Mouse (Mus musculus): ENCODE measurements around the gene Prlh.

The Prlh gene

DNA sequence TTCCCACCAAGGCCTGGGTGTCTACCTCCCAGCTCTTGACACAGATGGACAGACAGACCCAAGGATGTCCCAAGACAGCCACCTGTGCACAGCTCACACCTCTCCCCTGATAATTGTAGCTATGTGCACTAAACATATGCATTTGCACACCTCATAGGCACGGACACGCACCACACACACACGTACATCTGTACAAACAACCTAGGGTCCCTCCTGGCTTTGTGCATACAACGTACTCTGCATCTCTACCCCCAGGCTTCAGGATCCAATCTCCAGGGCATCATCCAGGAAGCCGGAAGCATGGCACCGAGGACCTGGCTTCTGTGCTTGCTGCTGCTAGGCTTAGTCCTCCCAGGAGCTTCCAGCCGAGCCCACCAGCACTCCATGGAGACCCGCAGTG lies at the start of gene Prlh:
Prlh (plus strand) TSS at position 301 of the 400 bp plus-strand sequence.
- no peak for DNase-seq (ENCODE audit: extremely low spot score, low spot score)

DNA sequence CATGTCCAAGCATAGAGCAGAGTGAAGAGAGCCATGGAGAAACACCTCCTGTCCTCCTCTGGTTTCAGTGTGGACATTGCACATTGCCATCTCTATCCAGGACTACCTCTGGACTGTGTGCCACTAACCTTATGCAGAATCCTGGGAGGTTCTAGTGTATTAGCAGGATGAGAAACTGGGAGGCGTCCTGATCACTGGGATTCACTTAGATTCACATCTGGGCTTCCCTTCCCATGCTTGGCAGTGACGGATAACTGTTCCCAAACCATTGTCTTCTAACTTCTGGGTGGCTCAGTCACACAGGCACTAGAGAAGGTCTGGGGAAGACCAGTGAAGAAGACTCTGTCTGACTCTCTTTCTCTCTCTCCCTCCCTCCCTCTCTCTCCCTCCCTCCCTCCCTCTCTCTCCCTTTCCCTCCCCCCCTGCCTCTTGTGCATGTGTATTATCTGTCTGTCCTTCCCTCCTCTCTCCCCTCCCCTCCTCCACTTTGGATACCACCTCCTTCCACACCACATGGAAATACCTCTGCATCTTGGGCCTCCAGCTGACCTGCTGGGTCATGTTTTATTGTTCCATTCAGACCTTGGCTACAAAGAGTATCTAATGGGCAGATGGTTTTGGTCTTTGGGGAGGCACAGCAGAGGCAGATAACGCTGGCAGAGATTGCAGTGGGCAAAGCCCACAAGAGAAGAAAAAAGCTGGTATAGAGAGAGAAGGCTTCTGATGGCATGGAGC lies 49.5 kb upstream of the Prlh start:
- DNase-seq (ENCODE audit: extremely low spot score, low spot score), result no peak

DNA sequence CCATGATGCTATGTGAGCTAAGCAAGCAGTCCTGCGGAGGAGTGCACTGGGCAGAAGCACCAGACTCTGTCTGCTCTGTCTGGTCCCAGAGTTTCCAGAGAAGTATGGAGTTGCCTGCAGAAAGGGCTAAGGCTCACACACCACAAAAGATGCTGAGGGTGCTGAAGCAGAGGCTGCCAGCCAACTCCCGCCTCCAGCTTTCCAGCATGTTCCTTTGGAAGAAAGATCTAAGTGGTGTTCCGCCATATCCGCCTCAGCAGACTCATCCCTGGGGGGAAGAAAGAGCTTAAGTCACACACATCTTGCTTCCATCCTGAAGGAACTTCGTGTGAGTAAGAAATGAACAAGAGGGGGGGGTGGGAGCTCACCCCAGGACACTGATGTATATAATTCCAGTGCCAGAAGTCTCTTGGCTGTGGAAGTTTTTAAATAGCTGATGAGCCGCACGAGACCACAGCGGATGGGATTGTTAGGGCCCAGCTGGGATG lies 48.9 kb upstream of the Prlh start:
- no peak for DNase-seq (ENCODE audit: extremely low spot score, low spot score)

DNA sequence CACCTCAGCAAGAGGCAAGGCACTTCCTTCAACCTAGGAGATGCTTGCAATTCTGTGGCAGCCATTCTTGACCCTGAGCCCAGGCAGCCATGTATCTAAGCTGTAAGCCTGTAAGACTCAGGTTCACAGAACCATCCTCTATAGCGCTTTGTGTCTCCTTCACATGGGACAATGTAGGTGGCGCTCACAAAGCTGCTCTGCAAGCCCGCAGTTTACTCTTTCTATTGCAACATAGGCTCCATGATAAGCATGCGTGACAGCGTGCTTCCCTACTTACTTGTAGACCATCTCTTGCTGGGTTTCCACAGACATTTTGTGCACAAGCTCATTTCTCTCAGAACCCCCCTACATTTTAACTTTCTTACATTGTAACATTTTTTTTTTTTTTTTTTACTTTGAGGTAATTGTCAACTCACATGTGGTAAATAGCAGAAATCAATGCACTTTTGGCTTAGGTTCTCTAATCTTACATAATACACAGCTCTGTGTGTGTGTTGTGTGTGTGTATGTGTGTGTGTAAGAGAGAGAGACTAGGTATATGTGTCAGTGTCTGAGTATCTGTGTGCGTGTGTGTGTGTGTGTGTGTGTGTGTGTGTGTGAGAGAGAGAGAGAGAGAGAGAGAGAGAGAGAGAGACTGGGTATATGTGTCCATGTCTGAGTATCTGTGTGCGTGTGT lies 48.0 kb upstream of the Prlh start:
- DNase-seq (ENCODE audit: extremely low spot score, low spot score), result no peak

DNA sequence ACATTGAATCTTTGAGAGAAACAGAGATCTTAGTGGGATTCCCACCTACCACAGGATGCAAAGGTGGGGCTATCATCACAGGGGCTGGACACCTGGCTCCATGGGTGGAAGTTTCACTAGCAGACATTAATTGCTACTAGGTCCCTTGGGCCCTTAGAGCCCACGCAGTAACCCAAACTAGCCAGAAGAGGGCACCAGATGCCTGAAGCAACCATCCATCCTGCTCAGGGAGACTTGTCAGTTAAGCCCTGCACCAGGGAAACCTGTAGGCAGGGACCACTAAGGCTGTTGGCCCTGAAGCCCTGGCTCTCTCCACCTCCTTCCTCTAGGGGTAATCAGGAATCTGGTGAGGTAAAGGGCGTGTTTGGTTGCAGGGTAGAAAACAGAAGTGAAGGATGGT lies 46.6 kb upstream of the Prlh start:
- peak; percentile 38 for DNase-seq (ENCODE audit: extremely low spot score, low spot score)

DNA sequence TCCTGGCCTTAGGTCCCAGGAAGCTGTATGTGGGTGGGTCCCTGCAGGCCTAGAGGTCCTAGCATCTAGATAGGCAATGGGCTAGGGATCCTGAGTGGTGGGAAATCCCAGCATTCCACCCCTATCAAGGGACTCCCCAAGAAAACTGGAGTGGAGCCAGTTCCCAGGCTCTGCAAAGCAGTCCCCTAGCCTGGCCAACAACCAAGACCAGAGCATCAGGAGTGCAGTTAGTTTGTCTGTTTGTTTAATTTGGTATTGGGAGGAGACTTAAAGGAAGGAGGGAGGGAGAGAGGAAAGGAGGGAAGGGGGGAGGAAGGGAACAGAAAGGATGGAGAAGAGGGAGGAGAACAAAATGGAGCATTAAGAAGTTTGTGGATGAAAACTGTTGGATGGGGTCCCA lies 43.7 kb upstream of the Prlh start:
- no peak for DNase-seq (ENCODE audit: extremely low spot score, low spot score)

DNA sequence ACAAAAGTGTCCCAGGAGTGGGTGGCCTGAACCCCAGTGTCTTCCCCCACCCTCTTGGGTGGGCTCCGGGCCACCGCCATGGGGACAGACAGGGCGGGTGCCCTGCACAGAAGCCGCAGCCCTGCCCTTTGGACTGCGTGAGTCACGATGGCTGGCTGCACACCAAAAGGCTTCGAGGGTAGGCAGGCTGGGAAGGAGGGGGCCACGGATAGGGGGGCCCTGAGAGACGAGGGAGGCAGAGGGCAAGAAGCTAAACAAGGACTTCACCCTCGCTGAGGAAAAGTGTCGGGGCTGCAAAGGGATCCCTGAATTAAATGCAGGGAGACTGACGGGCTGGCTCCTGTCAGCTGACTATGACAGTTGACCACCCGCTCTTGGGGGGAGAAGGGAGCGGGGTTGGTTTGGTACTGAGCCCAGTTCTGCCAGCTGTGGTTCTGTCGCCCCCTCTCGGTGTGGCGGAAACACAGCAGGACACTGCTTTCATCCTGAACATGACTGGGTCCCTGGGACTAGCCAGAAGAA lies 43.2 kb upstream of the Prlh start:
- no peak for DNase-seq (ENCODE audit: extremely low spot score, low spot score)

DNA sequence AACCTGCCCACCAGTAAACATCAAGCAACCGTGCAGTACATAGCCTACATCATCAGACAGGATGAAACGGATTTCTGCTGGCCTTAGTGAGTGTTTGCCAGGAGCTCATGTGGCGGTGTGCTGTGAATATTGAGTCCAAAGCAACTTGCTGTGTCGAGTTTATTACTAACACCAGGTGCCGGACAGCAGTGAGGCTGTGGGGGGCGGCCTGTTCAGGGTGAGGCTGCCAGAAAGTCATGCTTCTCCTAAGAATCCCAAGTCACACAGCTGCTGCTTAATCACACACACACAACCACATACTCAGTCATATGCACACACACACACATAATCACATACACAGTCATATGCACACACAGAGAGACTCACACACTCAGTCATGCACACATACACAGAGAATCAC lies 39.7 kb upstream of the Prlh start:
- no peak for DNase-seq (ENCODE audit: extremely low spot score, low spot score)

DNA sequence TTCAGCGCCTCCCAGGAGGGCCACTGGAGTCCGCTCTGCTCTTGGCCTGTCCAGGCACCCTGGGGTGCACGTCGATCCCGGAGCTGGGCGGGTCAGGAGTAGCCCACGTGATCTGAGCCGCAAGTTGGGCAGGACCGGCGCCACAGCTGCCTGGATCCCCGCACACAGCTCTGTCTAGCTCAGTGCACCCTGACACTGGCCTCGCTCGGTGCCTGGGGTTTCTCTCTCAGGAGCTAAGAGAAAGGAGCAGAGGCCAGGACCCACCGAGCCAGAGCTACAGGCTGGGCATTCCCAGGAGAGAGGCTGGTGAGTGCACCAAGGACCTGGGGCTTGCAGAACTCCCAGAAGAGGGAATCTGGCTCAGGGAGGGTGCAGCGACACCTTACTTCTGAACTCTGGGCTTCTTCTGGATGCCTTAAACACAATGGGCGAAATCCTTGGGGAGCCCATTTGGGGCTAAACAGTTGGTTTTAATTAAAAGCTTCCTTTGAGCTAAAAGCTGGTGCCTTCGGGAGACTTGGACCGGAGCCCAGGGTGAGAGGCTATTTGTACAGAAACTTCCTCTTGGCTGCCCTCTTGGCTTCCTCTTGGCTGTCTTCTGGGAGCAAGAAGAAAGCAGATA lies 37.8 kb upstream of the Prlh start, which contains the start of gene Mlph:
Mlph (plus strand) TSS at position 138 of the 622 bp plus-strand sequence.
- DNase-seq (ENCODE audit: extremely low spot score, low spot score), result no peak

DNA sequence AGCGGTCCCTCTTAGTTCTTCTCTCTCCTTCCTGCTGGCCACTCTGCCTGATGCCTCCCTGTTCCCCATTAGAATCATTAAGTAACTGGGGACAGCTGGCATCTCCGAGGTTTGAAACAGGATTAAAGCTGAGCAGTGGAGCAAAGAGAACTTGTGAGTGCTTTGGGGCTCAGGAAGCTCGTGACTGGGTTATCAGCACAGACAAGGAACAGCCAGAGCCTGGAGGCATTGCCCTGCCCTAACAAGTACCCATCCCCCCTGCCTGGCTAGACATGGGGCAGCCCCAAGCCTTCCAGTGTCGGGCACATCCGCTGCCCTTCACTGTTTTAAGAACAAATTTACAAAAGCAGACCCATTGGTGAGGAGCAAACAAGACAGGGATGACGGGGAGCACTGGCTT lies 35.4 kb upstream of the Prlh start:
- DNase-seq (ENCODE audit: extremely low spot score, low spot score), result no peak

DNA sequence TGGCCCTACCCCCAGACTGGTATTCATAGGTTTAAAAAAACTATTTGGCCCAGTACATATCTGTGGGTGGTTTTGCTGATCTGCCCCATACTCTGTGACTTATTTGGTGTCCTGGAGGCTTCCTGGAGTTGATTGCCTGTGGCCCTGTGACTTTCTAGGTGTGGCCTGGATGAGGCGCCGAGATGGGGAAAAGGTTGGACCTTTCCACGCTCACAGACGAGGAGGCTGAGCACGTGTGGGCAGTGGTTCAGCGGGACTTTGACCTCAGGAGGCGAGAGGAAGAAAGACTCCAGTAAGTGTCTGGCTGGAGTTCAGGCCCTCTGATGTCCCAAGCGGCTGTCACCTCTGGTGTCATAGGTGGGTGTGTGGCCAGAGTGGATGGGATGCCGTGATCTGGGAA lies 31.2 kb upstream of the Prlh start:
- no peak for DNase-seq (ENCODE audit: extremely low spot score, low spot score)

DNA sequence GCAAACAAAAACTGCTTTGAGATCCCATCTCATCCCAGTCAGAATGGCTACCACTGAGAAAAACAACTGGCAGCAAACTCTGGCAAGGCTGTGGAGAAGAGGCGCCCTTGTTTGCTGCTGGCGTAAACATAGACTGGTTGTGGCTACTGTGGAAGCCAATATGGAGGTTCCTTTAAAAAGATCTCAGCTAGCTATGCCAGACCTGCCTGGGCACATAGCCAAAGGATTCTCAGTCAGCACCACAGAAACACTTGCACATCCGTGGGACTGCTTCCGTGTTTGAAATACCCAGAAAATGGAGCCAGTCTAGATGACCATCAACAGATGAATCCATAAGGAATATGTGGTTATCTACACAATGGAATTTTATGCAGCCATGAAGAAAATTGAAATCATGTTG lies 26.9 kb upstream of the Prlh start:
- no peak for DNase-seq (ENCODE audit: extremely low spot score, low spot score)

DNA sequence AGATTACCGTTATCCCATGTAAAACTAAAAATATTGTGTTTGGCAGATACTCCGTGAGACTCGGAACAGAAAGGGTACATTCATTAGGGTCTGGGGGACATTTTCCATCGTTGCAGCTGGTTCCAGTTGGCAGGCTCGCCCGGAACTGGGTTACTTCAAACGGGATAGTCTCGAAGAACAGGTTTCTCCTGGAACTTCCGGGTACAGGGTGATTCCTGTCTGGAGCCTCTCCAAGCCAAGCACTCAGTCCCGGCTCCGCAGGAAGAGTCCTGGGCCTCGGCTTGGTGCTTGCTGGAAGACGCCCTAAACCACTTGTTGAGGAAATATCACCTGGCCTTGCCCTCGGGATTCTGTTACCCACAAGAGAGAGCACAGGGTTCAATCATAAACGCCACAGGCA lies 25.6 kb upstream of the Prlh start:
- no peak for DNase-seq (ENCODE audit: extremely low spot score, low spot score)

DNA sequence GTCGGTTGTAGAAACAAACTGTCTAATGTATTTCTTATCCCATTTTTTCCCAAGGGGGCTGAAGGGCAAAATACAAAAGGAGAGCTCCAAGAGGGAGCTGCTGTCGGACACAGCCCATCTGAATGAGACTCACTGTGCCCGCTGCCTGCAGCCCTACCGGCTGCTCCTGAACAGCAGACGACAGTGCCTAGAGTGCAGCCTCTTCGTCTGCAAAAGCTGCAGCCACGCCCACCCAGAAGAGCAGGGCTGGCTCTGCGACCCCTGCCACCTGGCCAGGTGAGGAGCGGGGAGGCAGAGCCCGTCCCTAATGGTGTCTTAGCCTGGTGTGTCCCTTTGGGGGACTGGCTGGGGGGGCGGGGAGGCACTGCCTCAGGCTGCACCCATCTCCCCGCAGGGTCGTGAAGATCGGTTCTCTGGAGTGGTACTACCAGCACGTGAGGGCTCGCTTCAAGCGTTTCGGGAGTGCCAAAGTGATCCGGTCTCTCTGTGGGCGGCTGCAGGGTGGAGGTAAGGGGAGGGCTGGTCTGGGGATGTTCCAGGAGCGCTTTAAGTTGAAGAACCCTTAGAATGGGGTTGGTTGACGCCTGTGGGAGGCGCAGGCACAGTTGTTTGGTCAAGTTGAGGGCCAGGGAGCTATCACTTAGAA lies 24.9 kb upstream of the Prlh start:
- DNase-seq (ENCODE audit: extremely low spot score, low spot score), result peak; percentile 29

DNA sequence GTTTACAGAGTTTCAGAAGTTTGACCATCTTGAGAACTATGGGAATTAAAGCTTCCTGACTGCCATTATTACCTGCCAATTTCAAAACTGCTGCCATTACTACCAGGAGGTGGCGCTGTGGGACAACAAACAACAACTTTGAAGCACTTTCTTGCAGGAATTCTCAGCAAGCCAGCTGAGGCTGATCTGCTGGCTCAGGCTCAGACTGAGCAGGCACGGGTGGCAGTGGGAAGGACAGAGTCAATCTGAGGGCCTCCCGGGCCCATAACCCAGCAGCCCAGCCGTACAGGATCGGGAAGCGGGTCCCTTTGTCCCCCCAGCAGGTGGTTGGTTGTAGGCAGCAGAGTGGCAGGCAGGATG lies 24.4 kb upstream of the Prlh start:
- DNase-seq (ENCODE audit: extremely low spot score, low spot score), result peak; percentile 86

DNA sequence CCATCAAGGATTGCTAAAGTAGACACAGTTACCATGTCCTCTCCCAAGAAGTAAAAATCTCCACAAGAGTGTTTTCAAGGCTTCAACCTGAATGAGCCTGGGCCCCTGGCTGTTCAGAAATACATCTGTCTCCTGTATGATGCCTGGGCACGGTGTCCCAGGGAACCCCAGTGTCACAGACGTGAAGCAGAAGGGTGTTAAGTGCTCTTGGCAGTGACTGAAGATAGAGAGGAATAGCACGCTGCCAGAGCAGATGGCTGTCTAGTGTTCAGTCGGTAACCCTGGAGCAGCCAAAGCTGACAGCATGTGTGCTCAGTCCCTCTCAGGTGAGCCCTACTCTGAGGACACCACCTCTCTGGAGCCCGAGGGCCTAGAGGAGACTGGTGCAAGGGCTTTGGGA lies 19.9 kb upstream of the Prlh start:
- DNase-seq (ENCODE audit: extremely low spot score, low spot score), result no peak

DNA sequence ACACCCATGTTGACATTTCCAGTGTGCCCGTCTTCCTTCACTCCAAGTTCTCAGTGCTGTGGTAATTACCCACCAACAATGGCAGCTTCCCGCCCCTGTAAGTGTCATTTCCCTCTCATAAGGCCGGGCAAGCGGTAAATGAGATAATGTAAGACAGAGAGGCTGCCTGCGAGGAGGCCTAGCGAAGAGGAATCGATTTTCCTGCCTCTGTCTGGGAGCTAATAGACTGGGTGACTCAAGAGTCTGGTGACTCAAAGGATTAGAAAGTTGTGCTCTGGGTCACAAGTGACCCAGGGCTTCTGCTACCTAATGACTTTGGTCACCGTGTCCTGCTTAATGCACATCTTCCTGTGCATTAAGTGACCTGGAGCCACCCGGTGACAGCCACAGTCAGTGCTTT lies 15.9 kb upstream of the Prlh start:
- DNase-seq (ENCODE audit: extremely low spot score, low spot score), result no peak

DNA sequence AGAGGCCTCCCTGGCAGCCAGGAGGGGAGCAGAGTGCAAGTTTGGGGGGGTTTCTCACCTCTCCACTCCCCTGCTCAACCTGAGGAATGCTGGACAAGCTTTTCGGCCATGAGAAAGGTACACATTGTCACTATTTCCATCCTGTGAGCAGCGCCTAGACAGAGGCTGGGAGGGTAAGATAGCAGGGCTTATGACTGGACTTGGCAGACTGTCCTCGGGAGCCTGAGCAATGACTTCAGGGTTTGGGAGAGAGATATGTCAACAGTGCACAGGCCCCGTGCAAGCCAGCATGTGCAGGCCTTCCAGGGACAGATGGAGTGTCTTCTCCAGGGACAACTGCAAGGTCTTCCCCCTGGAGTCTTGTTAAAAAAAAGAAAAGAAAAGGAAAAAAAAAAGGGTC lies 12.9 kb upstream of the Prlh start:
- DNase-seq (ENCODE audit: extremely low spot score, low spot score), result no peak

DNA sequence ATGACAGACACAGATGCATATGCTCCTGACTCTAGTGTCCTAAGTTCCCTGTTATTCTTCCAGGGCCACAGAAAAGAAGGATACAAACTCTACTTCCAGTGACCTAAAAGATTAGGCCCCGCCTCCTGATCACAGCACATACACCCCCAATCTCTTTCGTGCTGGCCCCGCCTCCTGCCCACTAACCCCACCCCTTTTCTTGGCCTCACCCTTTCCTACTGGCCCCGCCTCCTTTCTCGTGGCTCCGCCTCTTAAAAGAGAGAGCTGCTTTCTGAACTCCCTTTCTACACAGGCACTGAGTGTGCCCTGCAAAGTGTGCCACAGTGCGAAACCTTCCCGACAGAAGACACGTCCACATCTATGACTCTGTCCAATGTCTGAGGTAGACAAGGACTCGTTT lies 7.7 kb upstream of the Prlh start:
- no peak for DNase-seq (ENCODE audit: extremely low spot score, low spot score)

DNA sequence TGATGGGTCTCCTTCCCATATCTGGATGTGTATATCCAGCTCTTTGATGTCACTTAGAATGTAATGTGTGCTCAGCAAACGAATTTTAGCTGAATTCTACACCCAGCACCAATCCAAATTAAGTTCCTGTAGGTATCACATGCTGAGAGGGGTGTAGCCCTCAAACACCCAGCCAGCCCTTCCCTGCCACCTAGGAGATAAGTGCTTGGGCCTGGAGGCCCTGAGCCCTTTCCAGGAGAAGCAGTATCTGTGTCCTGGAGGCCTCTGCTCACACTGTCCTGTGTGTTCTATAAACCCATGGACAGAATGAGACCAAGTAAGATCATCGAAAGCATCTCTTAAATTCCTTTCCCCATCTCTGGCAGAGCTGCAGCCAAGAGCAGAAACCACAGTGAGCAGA lies 5.7 kb upstream of the Prlh start:
- no peak for DNase-seq (ENCODE audit: extremely low spot score, low spot score)

DNA sequence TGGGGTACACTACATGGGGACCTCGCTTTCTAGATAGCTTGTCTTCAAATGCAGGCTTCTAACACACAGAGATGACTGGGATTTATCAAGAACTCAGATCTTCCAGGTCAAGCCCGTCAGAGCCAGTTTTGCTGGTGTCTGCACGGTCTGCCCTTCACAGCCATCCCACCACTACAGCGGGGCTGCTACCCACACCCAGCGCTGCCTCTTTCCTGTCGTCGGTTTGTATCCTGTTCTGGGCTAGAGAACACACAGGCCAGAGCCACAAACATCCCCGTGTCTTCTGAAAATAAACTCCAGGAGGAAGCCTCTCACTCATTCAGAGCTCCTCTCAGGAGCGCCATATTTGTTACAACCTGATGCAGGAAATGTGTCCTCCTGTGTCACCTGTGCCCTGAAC lies 3.6 kb upstream of the Prlh start:
- no peak for DNase-seq (ENCODE audit: extremely low spot score, low spot score)

DNA sequence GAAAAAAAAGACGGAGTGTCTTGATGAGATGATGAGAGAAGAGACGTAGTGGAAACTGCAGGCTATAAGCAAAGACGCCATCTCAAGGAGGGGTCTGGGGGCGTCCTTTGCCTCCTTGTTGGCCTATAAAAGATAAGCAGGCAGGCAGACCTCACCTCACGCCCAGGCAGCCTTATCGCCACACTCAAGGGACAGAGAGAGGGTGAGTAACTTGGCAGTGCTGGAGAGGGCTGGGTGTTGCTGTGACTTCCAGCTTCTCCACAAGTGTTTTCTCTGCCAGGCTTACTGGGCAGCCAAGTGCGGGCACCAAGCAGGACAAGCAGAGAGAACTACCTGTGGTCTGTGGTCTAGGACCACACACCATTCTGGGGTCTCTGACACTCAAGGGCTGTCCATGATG lies 1.2 kb upstream of the Prlh start:
- DNase-seq (ENCODE audit: extremely low spot score, low spot score), result no peak

Measured in neural tube, embryonic 10.5 days (tissue).